Mouse (Mus musculus) neural tube, embryonic 15.5 days (tissue): Measurements from ENCODE around the gene Ppil3. TPM values are rescaled to one million over a fixed set of nuclear protein-coding genes. Genes with fewer than 3 reads are reported as not detected.
A peak's percentile ranks its signal among the peaks of the same experiment; 100 is the strongest.

Experiments
- ATAC-seq: fragments of 200-750 bp; cut with Nextera tagmentation; 2 replicates; pipeline ENCODE4 v1.8.0; 2017; ENCODE audit warnings: mild to moderate bottlenecking, moderate TSS enrichment, moderate library complexity; ENCODE audit not compliant: low FRiP score
- H3K27ac ChIP-seq: fragments of 300-500 bp; sonication (generic); replicated peaks from 2 replicates; pipeline ENCODE4 v1.5.1; 2015; ENCODE audit warnings: mild to moderate bottlenecking, inconsistent platforms
- H3K27me3 ChIP-seq: fragments of 300-500 bp; sonication (generic); replicated peaks from 2 replicates; pipeline ENCODE4 v1.6.1; 2015; ENCODE audit warnings: inconsistent platforms
- H3K36me3 ChIP-seq: fragments of 300-500 bp; sonication (generic); 2 replicates; pipeline ENCODE4 v1.6.1; 2015; ENCODE audit warnings: inconsistent platforms
- H3K4me1 ChIP-seq: fragments of 300-500 bp; sonication (generic); 2 replicates; pipeline ENCODE4 v1.6.1; 2015; ENCODE audit warnings: inconsistent platforms
- H3K4me2 ChIP-seq: fragments of 300-500 bp; sonication (generic); 2 replicates; pipeline ENCODE4 v1.6.1; 2015; ENCODE audit warnings: inconsistent platforms, mild to moderate bottlenecking, moderate library complexity
- H3K4me3 ChIP-seq: fragments of 300-500 bp; sonication (generic); replicated peaks from 2 replicates; pipeline ENCODE4 v1.5.1; 2015; ENCODE audit warnings: mild to moderate bottlenecking, inconsistent platforms
- H3K9ac ChIP-seq: fragments of 300-500 bp; sonication (generic); replicated peaks from 2 replicates; pipeline ENCODE4 v1.6.1; 2015; ENCODE audit warnings: mild to moderate bottlenecking, inconsistent platforms
- H3K9me3 ChIP-seq: fragments of 300-500 bp; sonication (generic); replicated peaks from 2 replicates; pipeline ENCODE4 v1.6.1; 2016; ENCODE audit warnings: inconsistent platforms
- WGBS: fragments of 180-500 bp; shearing (Covaris S2); methylation state at CpG from one replicate; pipeline ENCODE4 v1.1.7; 2015; ENCODE audit warnings: mixed read lengths; 5-methylcytosine and 5-hydroxymethylcytosine counted together
- polyA plus RNA-seq: library from polyadenylated mRNA; unstranded; fragments of >200 nt; fragmentation: Nextera tagmentation; extraction: Ambion mirVana; gene quantifications from 2 replicates; pipeline ENCODE4 v1.2.1, GENCODE M21; 2015

Gene Ppil3
- polyA plus RNA-seq, 1 experiment from 2014 or later: 53.5 TPM

- Histone ChIP-seq H3K9me3 (no peaks in the 10 kb centered on the region), H3K4me1 (peaks cover 25% of the 10 kb centered on the region), H3K4me2 (peak overlapping the region; percentile 60), H3K27me3 (no peaks in the 10 kb centered on the region), H3K9ac (peak overlapping the region; percentile 98), H3K36me3 (peaks cover 18% of the 10 kb centered on the region), H3K27ac (peak overlapping the region; percentile 100), H3K4me3 (peak overlapping the region; percentile 94)
- ATAC-seq: no peak
- 43% methylated on average over 19 of the region's 19 CpGs for WGBS
These were observed 53.6 kb downstream of the Ppil3 start for GRCm38 (mm10) chr1:58391421-58392267.

GRCm38 (mm10) chr1:58382586-58383281, 62.6 kb downstream of the Ppil3 start:
- H3K27me3 ChIP-seq: no peaks in the 10 kb centered on the region
- no peaks in the 10 kb centered on the region for H3K36me3 ChIP-seq
- no peaks in the 10 kb centered on the region for H3K4me1 ChIP-seq
- H3K9ac ChIP-seq: no peak overlapping the region
- no peak for ATAC-seq
- 74% methylated on average over 5 of the region's 5 CpGs for WGBS
- H3K4me2 ChIP-seq: no peak overlapping the region
- no peak overlapping the region for H3K27ac ChIP-seq
- H3K4me3 ChIP-seq: no peak overlapping the region
- H3K9me3 ChIP-seq: no peaks in the 10 kb centered on the region

Other genes with a start within 250 kb of the Ppil3 start
- 0.42 and 0.68 TPM in 2 replicates for gene Aox4, start 235.1 kb downstream of the Ppil3 start, polyA plus RNA-seq
- 0.04 and 0.10 TPM in 2 replicates for gene Aox2, start 167.2 kb downstream of the Ppil3 start, polyA plus RNA-seq
- gene Bzw1, start 52.6 kb downstream of the Ppil3 start, polyA plus RNA-seq: 300 and 314 TPM in 2 replicates
- 157 TPM in 2 replicates for gene Clk1, start 21.4 kb downstream of the Ppil3 start, polyA plus RNA-seq
- 47.2 and 48.4 TPM in 2 replicates for gene Nif3l1, start 335 bp downstream of the Ppil3 start, polyA plus RNA-seq
- gene Orc2, start 59.6 kb upstream of the Ppil3 start, polyA plus RNA-seq: 20.2 and 23.1 TPM in 2 replicates
- 13.1 and 15.4 TPM in 2 replicates for gene Fam126b, start 140.8 kb upstream of the Ppil3 start, polyA plus RNA-seq
- gene Ndufb3, start 140.9 kb upstream of the Ppil3 start, polyA plus RNA-seq: 206 and 217 TPM in 2 replicates